Mouse (Mus musculus) ES-E14 (cell line): ENCODE results near the gene Ankfn1.

ENCODE experiments used
- CHD2 ChIP-seq: IDR thresholded peaks from 2 replicates; pipeline ENCODE4 v1.6.1; 2014; ENCODE audit warnings: mild to moderate bottlenecking, low read depth, low read length, inconsistent platforms
- ZC3H11A ChIP-seq: IDR thresholded peaks from 2 replicates; pipeline ENCODE4 v1.6.1; 2012; ENCODE audit warnings: low read depth, mild to moderate bottlenecking, inconsistent platforms, low read length, borderline replicate concordance
- ZNF384 ChIP-seq: IDR thresholded peaks from 2 replicates; pipeline ENCODE4 v1.6.1; 2012; ENCODE audit warnings: low read depth, low read length, inconsistent platforms

- no peak for TF ChIP-seq ZC3H11A
- no peak for TF ChIP-seq ZNF384
- no peak for TF ChIP-seq CHD2
Measured at GRCm38 (mm10) chr11:89476047-89476446, 301.4 kb downstream of the Ankfn1 start.
